Mouse (Mus musculus): ENCODE results near the gene Gm11564. TPM values are rescaled to one million over a fixed set of nuclear protein-coding genes. Genes with fewer than 3 reads are reported as not detected.
"Not testable (repeated sequence)": the region's sequence is repeated elsewhere in the genome, so short reads cannot be mapped to it uniquely, and the experiment has no call there.

Gm11564 gene
- polyA plus RNA-seq, 1 experiment from 2014 or later = not detected

DNA sequence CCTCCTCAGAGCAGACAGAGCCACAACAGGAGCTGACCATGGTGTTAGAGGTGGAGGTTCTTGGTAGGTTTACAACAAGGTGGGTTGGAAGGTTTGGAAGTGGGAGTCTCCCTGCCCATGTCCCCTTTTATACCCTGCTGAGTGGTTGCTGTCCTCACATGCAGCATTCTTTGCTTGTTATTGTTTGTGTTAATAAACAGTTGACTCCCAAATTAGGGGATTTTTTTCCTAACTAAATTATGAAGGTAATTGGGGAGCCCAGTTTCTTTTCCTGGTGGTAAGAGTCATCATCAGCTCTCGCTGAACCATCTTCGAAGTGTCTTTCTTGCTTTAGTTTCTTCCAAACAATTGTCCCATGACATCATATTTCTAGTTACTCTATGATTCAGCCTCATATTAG lies 34.9 kb downstream of the Gm11564 start, which contains the start of gene Krtap4-8:
Gene Krtap4-8, minus strand, starts transcription at position 101 of the 400 bp plus-strand sequence.
- no peak within 1 kb of the TSS for H3K4me3 ChIP-seq (ENCODE audit: low read depth, low read length)
- no peak for TF ChIP-seq CTCF (IDR thresholded peaks at IDR 0.05; ENCODE audit: low read depth)
- no peaks in the 10 kb centered on the region for H3K4me1 ChIP-seq (replicated peaks; ENCODE audit: control insufficient read depth, insufficient read depth, low read length)
- ATAC-seq = no peak
- no peaks in the 10 kb centered on the region for H3K27me3 ChIP-seq (replicated peaks; ENCODE audit: control insufficient read depth, insufficient read depth, low read length)
- H3K9ac ChIP-seq (ENCODE audit: low read depth, low read length) = no peak within 1 kb of the TSS
- WGBS = 95% methylated on average over 2 of the region's 2 CpGs
- no peaks in the 10 kb centered on the region for H3K9me3 ChIP-seq (ENCODE audit: control insufficient read depth)
- H3K4me2 ChIP-seq (replicated peaks; ENCODE audit: low read depth) = no peak within 1 kb of the TSS
- no peak within 1 kb of the TSS for H3K27ac ChIP-seq (ENCODE audit: low read depth, low read length)
- no peaks in the 10 kb centered on the region for H3K36me3 ChIP-seq (ENCODE audit: control insufficient read depth, insufficient read depth)

DNA sequence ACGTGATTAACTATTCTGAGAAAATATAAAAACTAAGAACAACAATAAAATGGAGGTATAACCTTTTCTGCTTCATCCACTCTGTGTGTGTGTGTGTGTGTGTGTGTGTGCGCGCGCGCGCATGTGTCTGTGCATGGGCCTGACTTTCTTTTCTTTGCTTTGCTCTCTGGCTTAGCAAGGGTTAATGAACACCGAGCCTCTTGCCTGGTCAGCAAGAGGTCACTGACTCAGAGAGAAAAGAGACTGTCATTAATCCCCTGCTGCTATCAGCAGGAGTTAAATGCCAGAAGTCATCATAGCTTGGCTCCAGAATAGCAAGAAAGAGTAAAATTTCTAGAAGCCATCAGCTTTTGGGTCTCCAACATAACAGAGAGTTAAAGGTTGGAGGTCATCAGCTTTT lies 37.1 kb downstream of the Gm11564 start:
- Histone ChIP-seq H3K9me3 (ENCODE audit: control insufficient read depth) (no peaks in the 10 kb centered on the region), H3K4me2 (replicated peaks; ENCODE audit: low read depth) (no peak overlapping the region), H3K9ac (ENCODE audit: low read depth, low read length) (no peak overlapping the region), H3K27ac (ENCODE audit: low read depth, low read length) (no peak overlapping the region), H3K27me3 (replicated peaks; ENCODE audit: control insufficient read depth, insufficient read depth, low read length) (no peaks in the 10 kb centered on the region), H3K4me3 (ENCODE audit: low read depth, low read length) (no peak overlapping the region), H3K36me3 (ENCODE audit: control insufficient read depth, insufficient read depth) (no peaks in the 10 kb centered on the region), H3K4me1 (replicated peaks; ENCODE audit: control insufficient read depth, insufficient read depth, low read length) (no peaks in the 10 kb centered on the region)
- no peak for TF ChIP-seq CTCF (IDR thresholded peaks at IDR 0.05; ENCODE audit: low read depth)
- no peak for ATAC-seq
- WGBS = 68% methylated on average over 7 of the region's 7 CpGs

DNA sequence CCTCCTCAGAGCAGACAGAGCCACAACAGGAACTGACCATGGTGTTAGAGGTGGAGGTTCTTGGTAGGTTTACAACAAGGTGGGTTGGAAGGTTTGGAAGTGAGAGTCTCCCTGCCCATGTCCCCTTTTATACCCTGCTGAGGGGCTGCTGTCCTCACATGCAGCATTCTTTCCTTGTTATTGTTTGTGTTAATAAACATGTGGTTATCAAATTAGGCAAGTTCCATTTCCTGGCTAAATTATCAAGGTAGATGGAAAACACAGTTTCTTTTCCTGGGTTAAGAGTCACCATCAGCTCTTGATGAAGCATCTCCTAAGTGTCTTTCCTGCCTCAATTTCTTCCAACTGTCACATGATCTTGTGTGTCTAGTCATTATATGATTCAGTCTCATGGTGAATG lies 42.7 kb downstream of the Gm11564 start, which contains the start of gene Gm11595:
Gene Gm11595, minus strand, starts transcription at position 101 of the 400 bp plus-strand sequence.
- not testable (repeated sequence) for H3K9me3 ChIP-seq (ENCODE audit: control insufficient read depth); ATAC-seq; H3K9ac ChIP-seq (ENCODE audit: low read depth, low read length); H3K4me2 ChIP-seq (replicated peaks; ENCODE audit: low read depth); H3K27ac ChIP-seq (ENCODE audit: low read depth, low read length); H3K4me1 ChIP-seq (replicated peaks; ENCODE audit: control insufficient read depth, insufficient read depth, low read length); H3K4me3 ChIP-seq (ENCODE audit: low read depth, low read length); H3K36me3 ChIP-seq (ENCODE audit: control insufficient read depth, insufficient read depth); H3K27me3 ChIP-seq (replicated peaks; ENCODE audit: control insufficient read depth, insufficient read depth, low read length)

DNA sequence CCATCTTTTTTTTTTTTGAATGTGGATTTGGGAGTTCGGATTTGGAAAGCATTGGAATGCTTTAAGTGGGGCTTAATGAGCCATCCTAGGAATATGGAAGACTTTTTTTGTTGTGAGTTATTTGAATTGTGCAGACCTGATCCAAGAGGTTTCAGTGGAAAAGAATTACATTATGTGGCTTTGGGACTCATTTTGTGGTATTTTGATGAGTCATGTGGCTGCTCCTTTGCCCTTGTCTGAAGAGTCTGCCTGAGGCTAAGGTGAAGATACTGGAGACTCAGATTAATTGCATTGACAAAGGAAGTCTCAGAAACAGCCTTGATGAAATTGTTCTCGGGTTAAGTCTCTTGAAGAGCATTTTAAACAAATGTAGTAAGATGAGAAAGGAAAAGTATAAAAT lies 47.1 kb downstream of the Gm11564 start:
- Histone ChIP-seq H3K27ac (ENCODE audit: low read depth, low read length) (no peak overlapping the region), H3K4me2 (replicated peaks; ENCODE audit: low read depth) (no peak overlapping the region), H3K9me3 (ENCODE audit: control insufficient read depth) (no peaks in the 10 kb centered on the region), H3K27me3 (replicated peaks; ENCODE audit: control insufficient read depth, insufficient read depth, low read length) (0 out of 2 replicates have a peak, but pooled peaks cover 3% of the 10 kb centered on the region), H3K9ac (ENCODE audit: low read depth, low read length) (no peak overlapping the region), H3K4me3 (ENCODE audit: low read depth, low read length) (no peak overlapping the region), H3K4me1 (replicated peaks; ENCODE audit: control insufficient read depth, insufficient read depth, low read length) (no peaks in the 10 kb centered on the region), H3K36me3 (ENCODE audit: control insufficient read depth, insufficient read depth) (no peaks in the 10 kb centered on the region)
- no peak for TF ChIP-seq CTCF (IDR thresholded peaks at IDR 0.05; ENCODE audit: low read depth)
- no peak for ATAC-seq
- 70% methylated on average over 2 of the region's 2 CpGs for WGBS

Other genes with a start within 250 kb of the Gm11564 start
- gene Krtap3-1, start 249.0 kb downstream of the Gm11564 start, polyA plus RNA-seq (2015; fragmentation: Nextera tagmentation; extraction: Ambion mirVana) = 3.4 and 4.2 TPM in 2 replicates
- not detected in 2 replicates for gene Krtap1-5, start 234.7 kb downstream of the Gm11564 start, polyA plus RNA-seq (2015; fragmentation: Nextera tagmentation; extraction: Ambion mirVana)
- gene Krtap1-4, start 232.0 kb downstream of the Gm11564 start, polyA plus RNA-seq (2015; fragmentation: Nextera tagmentation; extraction: Ambion mirVana) = not detected in 2 replicates
- not detected in 2 replicates for gene Krtap1-3, start 224.3 kb downstream of the Gm11564 start, polyA plus RNA-seq (2015; fragmentation: Nextera tagmentation; extraction: Ambion mirVana)
- gene Krtap9-3, start 217.6 kb downstream of the Gm11564 start, polyA plus RNA-seq (2015; fragmentation: Nextera tagmentation; extraction: Ambion mirVana) = not detected in 2 replicates
- gene Gm11938, start 212.4 kb downstream of the Gm11564 start, polyA plus RNA-seq (2015; fragmentation: Nextera tagmentation; extraction: Ambion mirVana) = not detected in 2 replicates
- gene Gm11937, start 205.5 kb downstream of the Gm11564 start, polyA plus RNA-seq (2015; fragmentation: Nextera tagmentation; extraction: Ambion mirVana) = not detected in 2 replicates
- gene Krtap2-4, start 200.8 kb downstream of the Gm11564 start, polyA plus RNA-seq (2015; fragmentation: Nextera tagmentation; extraction: Ambion mirVana) = not detected in 2 replicates
- gene Gm11562, start 195.2 kb downstream of the Gm11564 start, polyA plus RNA-seq (2015; fragmentation: Nextera tagmentation; extraction: Ambion mirVana) = not detected in 2 replicates
- not detected in 2 replicates for gene Krtap4-1, start 187.4 kb downstream of the Gm11564 start, polyA plus RNA-seq (2015; fragmentation: Nextera tagmentation; extraction: Ambion mirVana)
- gene Krtap4-2, start 180.6 kb downstream of the Gm11564 start, polyA plus RNA-seq (2015; fragmentation: Nextera tagmentation; extraction: Ambion mirVana) = not detected in 2 replicates
- not detected in 2 replicates for gene Krtap4-7, start 171.6 kb downstream of the Gm11564 start, polyA plus RNA-seq (2015; fragmentation: Nextera tagmentation; extraction: Ambion mirVana)
- not detected in 2 replicates for gene Gm11555, start 165.4 kb downstream of the Gm11564 start, polyA plus RNA-seq (2015; fragmentation: Nextera tagmentation; extraction: Ambion mirVana)
- not detected in 2 replicates for gene Gm11563, start 156.7 kb downstream of the Gm11564 start, polyA plus RNA-seq (2015; fragmentation: Nextera tagmentation; extraction: Ambion mirVana)
- gene Krtap4-6, start 149.7 kb downstream of the Gm11564 start, polyA plus RNA-seq (2015; fragmentation: Nextera tagmentation; extraction: Ambion mirVana) = not detected in 2 replicates
- not detected in 2 replicates for gene Gm14190, start 124.9 kb downstream of the Gm11564 start, polyA plus RNA-seq (2015; fragmentation: Nextera tagmentation; extraction: Ambion mirVana)
- gene Gm14180, start 81.4 kb downstream of the Gm11564 start, polyA plus RNA-seq (2015; fragmentation: Nextera tagmentation; extraction: Ambion mirVana) = not detected in 2 replicates
- gene Gm11595, start 42.8 kb downstream of the Gm11564 start, polyA plus RNA-seq (2015; fragmentation: Nextera tagmentation; extraction: Ambion mirVana) = not detected in 2 replicates
- gene Krtap4-8, start 35.0 kb downstream of the Gm11564 start, polyA plus RNA-seq (2015; fragmentation: Nextera tagmentation; extraction: Ambion mirVana) = not detected in 2 replicates
- gene Krtap4-9, start 30.5 kb downstream of the Gm11564 start, polyA plus RNA-seq (2015; fragmentation: Nextera tagmentation; extraction: Ambion mirVana) = not detected in 2 replicates
- not detected in 2 replicates for gene Gm11596, start 22.2 kb downstream of the Gm11564 start, polyA plus RNA-seq (2015; fragmentation: Nextera tagmentation; extraction: Ambion mirVana)
- not detected in 2 replicates for gene Gm11569, start 16.7 kb downstream of the Gm11564 start, polyA plus RNA-seq (2015; fragmentation: Nextera tagmentation; extraction: Ambion mirVana)
- not detected in 2 replicates for gene Gm11554, start 11.2 kb downstream of the Gm11564 start, polyA plus RNA-seq (2015; fragmentation: Nextera tagmentation; extraction: Ambion mirVana)
- gene Krtap4-13, start 5.8 kb downstream of the Gm11564 start, polyA plus RNA-seq (2015; fragmentation: Nextera tagmentation; extraction: Ambion mirVana) = not detected in 2 replicates
- not detected in 2 replicates for gene 2300003K06Rik, start 22.4 kb upstream of the Gm11564 start, polyA plus RNA-seq (2015; fragmentation: Nextera tagmentation; extraction: Ambion mirVana)
- gene Krtap4-16, start 35.9 kb upstream of the Gm11564 start, polyA plus RNA-seq (2015; fragmentation: Nextera tagmentation; extraction: Ambion mirVana) = 0.16 TPM in 1 of 2 replicates, not detected in the other
- not detected in 2 replicates for gene Gm11568, start 42.3 kb upstream of the Gm11564 start, polyA plus RNA-seq (2015; fragmentation: Nextera tagmentation; extraction: Ambion mirVana)
- gene Gm11559, start 48.8 kb upstream of the Gm11564 start, polyA plus RNA-seq (2015; fragmentation: Nextera tagmentation; extraction: Ambion mirVana) = not detected in 2 replicates
- not detected in 2 replicates for gene Krtap9-1, start 57.7 kb upstream of the Gm11564 start, polyA plus RNA-seq (2015; fragmentation: Nextera tagmentation; extraction: Ambion mirVana)
- gene Gm11567, start 63.5 kb upstream of the Gm11564 start, polyA plus RNA-seq (2015; fragmentation: Nextera tagmentation; extraction: Ambion mirVana) = not detected in 2 replicates
- gene Krtap31-1, start 92.3 kb upstream of the Gm11564 start, polyA plus RNA-seq (2015; fragmentation: Nextera tagmentation; extraction: Ambion mirVana) = not detected in 2 replicates
- gene Gm11565, start 99.1 kb upstream of the Gm11564 start, polyA plus RNA-seq (2015; fragmentation: Nextera tagmentation; extraction: Ambion mirVana) = not detected in 2 replicates
- not detected in 2 replicates for gene Krtap31-2, start 120.6 kb upstream of the Gm11564 start, polyA plus RNA-seq (2015; fragmentation: Nextera tagmentation; extraction: Ambion mirVana)
- gene Krtap9-5, start 132.8 kb upstream of the Gm11564 start, polyA plus RNA-seq (2015; fragmentation: Nextera tagmentation; extraction: Ambion mirVana) = not detected in 2 replicates
- not detected in 2 replicates for gene Krtap29-1, start 163.4 kb upstream of the Gm11564 start, polyA plus RNA-seq (2015; fragmentation: Nextera tagmentation; extraction: Ambion mirVana)
- not detected in 2 replicates for gene Krtap16-1, start 170.9 kb upstream of the Gm11564 start, polyA plus RNA-seq (2015; fragmentation: Nextera tagmentation; extraction: Ambion mirVana)
- 0.16 TPM in 1 of 2 replicates, not detected in the other for gene Krtap17-1, start 178.3 kb upstream of the Gm11564 start, polyA plus RNA-seq (2015; fragmentation: Nextera tagmentation; extraction: Ambion mirVana)
- gene Krt33a, start 200.5 kb upstream of the Gm11564 start, polyA plus RNA-seq (2015; fragmentation: Nextera tagmentation; extraction: Ambion mirVana) = not detected in 2 replicates
- not detected in 2 replicates for gene Krt33b, start 214.2 kb upstream of the Gm11564 start, polyA plus RNA-seq (2015; fragmentation: Nextera tagmentation; extraction: Ambion mirVana)
- not detected in 2 replicates for gene Krt34, start 225.9 kb upstream of the Gm11564 start, polyA plus RNA-seq (2015; fragmentation: Nextera tagmentation; extraction: Ambion mirVana)
- gene Krt31, start 234.9 kb upstream of the Gm11564 start, polyA plus RNA-seq (2015; fragmentation: Nextera tagmentation; extraction: Ambion mirVana) = 0.07 TPM in 1 of 2 replicates, not detected in the other

Data from intestine, postnatal 0 days (tissue).